Mouse (Mus musculus): Measurements from ENCODE around the gene Ier5l. TPM values are rescaled to one million over a fixed set of nuclear protein-coding genes. Genes with fewer than 3 reads are reported as not detected.

Ier5l gene
- total RNA-seq, 4 experiments from 2014 or later, result 11.6 to 12.5 (median 12.4) TPM

- peak; percentile 49 to 50 for DNase-seq (ENCODE audit: low spot score in 2 of 2)
These were observed 3.7 kb downstream of the Ier5l start for GRCm38 (mm10) chr2:30470143-30470946.

DNA sequence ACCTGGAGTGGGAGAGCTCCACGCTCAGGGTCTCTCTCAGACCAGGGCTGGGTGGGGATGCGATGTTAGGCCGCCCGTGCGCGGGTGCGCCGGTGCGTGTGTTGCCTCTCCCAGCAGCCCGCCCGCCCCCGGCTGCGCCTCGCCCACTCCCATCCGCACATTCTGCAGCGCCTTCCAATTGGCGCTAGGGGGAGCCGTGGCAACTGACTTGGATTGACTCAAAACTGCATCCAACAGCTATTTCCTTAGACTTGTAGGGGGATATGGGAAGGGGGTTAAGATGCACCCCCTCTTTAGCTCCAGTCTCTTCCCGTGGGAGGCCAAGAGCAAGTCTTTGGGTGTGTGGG lies 4.2 kb downstream of the Ier5l start:
- DNase-seq (ENCODE audit: low spot score in 2 of 2), result peak; percentile 74 to 78

DNA sequence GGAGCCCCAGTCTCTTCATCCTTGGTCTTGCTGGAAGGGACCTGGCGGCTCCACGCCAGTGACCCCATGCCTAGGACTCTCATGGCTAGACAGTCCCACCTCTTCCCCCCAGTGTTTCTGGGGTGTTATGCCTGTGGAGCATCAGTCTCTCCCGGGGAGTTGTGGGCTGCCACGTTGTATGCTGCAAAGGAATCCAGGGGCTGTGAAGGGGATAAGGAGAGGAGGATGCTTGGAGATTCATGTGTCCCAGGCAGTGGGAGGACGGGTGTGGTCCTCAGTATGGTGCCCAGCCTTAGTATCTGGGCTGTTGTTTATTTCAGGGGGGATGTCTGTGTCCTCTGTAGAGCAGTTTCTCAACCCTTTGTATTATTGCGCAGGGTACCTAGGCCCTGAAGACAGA lies 5.0 kb downstream of the Ier5l start:
- DNase-seq (ENCODE audit: low spot score in 2 of 2), result no peak

GRCm38 (mm10) chr2:30466787-30467186 lies 7.2 kb downstream of the Ier5l start:
- DNase-seq (ENCODE audit: low spot score in 2 of 2), result no peak

DNA sequence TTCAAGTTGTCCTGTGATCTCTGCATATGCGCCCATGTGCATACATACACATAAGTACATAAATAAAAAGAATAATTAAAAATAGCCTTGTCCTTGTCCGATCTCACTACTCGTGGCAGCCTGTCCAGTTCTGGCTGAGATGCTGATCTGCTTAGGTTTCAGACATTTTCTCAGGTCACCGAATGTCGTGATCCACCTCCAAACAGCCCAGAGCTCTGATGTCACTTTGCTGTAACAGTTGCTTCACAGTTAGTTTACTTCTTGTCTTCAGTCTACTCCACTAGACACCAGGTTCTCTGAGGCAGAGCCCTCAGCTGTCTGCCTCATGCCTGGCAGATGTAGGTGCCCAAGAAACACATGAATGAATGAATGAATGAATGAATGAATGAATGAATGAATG lies 9.6 kb downstream of the Ier5l start:
- no peak for DNase-seq (ENCODE audit: low spot score in 2 of 2)

DNA sequence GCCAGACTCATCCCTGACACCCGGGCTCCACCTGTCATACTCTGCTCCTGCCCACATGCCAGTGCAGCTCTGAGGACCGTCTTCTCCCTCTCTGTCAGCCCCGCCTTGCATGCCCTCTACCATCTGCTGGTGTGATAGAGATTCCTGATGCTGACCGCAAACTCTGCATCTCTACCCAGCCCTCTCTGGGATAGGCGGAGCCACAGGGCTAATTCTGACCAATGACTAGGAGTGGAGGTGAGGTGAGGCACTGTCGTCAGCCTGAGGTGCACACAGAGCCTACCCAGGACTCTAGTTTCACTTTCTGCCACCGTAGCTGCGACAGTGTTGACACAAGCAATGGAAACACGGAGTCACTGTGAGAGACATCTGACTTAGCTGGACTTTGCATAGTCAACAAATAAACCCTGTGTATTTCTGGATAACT lies 10.1 kb downstream of the Ier5l start:
- DNase-seq (ENCODE audit: low spot score in 2 of 2), result peak in 1 of 2 experiments; percentile 46

GRCm38 (mm10) chr2:30463341-30463761 lies 10.7 kb downstream of the Ier5l start:
- DNase-seq (ENCODE audit: low spot score in 2 of 2), result no peak

GRCm38 (mm10) chr2:30459241-30459640 lies 14.8 kb downstream of the Ier5l start:
- no peak for DNase-seq (ENCODE audit: low spot score in 2 of 2)

DNA sequence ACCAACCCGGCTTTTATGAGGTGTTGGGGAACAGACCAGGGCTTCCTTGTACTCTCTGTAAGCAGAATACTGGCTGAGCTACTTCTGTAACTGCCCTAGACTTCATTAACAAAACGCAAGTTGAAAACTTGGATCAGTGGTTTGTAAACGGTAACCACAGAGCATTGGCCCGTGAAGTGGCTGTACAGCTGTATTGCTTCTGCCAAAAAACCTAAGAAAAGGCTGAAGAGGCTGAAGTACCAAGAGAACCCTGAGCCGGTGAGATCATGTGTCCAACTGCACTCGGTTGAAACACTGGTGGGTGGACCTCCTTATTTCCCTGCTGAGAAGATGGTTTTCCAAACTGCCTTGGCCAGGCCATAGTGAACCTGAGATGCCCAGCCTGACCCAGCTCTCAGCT lies 15.7 kb downstream of the Ier5l start:
- DNase-seq (ENCODE audit: low spot score in 2 of 2), result no peak

GRCm38 (mm10) chr2:30456104-30456980 lies 17.7 kb downstream of the Ier5l start:
- DNase-seq (ENCODE audit: low spot score in 2 of 2), result no peak

DNA sequence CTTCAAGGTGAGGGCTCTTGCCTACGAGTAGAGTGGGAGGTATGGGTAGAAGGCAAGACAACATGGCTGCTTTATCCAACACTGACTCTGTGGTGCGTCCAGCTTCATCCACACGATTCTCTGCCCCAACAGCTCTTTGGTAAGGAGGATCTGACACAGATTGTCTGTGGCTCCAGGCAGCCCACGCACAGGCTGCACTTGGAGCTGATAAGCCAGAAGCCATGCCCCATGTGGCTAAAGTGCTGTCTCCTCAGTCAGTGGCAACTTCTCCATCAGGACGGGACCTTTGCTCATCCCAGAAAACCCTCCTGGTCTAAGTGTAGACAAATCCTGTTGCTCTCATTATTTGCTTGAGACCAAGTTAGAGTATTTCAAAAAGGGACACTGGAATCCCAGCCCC lies 19.4 kb downstream of the Ier5l start:
- no peak for DNase-seq (ENCODE audit: low spot score in 2 of 2)

DNA sequence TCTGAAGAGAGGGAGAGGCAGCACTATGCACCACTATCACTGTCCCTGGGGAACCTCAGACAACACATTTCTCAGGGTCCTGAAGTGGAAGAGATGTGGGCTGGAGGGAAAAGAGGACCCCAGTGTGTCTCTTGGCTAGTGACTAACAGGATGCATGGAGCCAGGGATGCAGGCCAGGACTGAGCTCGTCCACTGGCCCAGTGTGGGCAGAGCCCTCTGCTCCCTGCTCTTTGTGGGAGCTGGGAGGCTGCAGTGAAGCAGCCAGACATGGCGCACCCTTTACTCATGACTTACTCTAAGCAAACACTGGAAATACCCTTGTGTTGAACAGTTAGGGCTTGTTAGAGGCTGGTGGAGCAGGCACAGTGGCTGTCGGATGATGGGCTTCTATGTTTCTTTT lies 20.4 kb downstream of the Ier5l start:
- no peak for DNase-seq (ENCODE audit: low spot score in 2 of 2)

- DNase-seq (ENCODE audit: low spot score in 2 of 2), result no peak
These were observed 22.5 kb downstream of the Ier5l start for GRCm38 (mm10) chr2:30451525-30451924.

GRCm38 (mm10) chr2:30450530-30450929 lies 23.5 kb downstream of the Ier5l start:
- no peak for DNase-seq (ENCODE audit: low spot score in 2 of 2)

GRCm38 (mm10) chr2:30448371-30448770 lies 25.6 kb downstream of the Ier5l start:
- DNase-seq (ENCODE audit: low spot score in 2 of 2), result no peak

GRCm38 (mm10) chr2:30446891-30447826 lies 26.9 kb downstream of the Ier5l start:
- DNase-seq (ENCODE audit: low spot score in 2 of 2), result no peak

DNA sequence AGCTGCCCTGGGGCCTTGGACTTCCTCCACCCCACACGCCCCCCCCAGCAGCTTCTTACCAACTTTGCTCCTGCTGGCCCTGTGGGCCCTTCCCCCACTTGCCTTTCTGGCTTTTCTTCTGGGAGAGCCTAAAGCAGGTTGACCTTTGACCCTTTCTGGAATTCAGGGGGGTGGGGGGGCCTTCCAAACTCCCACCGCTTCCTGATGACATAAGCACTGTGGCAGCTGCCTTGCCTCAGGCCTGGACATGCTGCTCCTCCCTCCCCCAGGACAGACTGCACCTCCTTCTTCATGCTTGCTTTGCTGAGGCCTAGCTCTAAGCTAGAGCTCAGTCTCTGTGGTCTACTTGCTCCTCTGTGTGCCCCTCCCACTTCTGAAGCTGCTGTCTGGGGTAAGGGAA lies 28.7 kb downstream of the Ier5l start:
- DNase-seq (ENCODE audit: low spot score in 2 of 2), result no peak

- no peak for DNase-seq (ENCODE audit: low spot score in 2 of 2)
These were observed 29.6 kb downstream of the Ier5l start for GRCm38 (mm10) chr2:30444450-30444849.

GRCm38 (mm10) chr2:30444006-30444405 lies 30.0 kb downstream of the Ier5l start:
- no peak for DNase-seq (ENCODE audit: low spot score in 2 of 2)

- DNase-seq (ENCODE audit: low spot score in 2 of 2), result no peak
These were observed 30.7 kb downstream of the Ier5l start for GRCm38 (mm10) chr2:30443281-30443680.

GRCm38 (mm10) chr2:30442498-30442890 lies 31.5 kb downstream of the Ier5l start:
- DNase-seq (ENCODE audit: low spot score in 2 of 2), result no peak

Measured in layer of hippocampus, adult 8-10 months (tissue).